Mouse (Mus musculus) liver, embryonic 14.5 days (tissue): Measurements from ENCODE around the gene Klhl10.

Experiments used
- CTCF ChIP-seq: IDR thresholded peaks from 2 replicates; pipeline ENCODE4 v1.5.1; 2016; ENCODE audit warnings: antibody characterized with exemption, low read depth, control low read depth
- EP300 ChIP-seq: IDR thresholded peaks from 2 replicates; pipeline ENCODE4 v1.6.1; 2016; ENCODE audit warnings: antibody characterized with exemption, low read depth

DNA sequence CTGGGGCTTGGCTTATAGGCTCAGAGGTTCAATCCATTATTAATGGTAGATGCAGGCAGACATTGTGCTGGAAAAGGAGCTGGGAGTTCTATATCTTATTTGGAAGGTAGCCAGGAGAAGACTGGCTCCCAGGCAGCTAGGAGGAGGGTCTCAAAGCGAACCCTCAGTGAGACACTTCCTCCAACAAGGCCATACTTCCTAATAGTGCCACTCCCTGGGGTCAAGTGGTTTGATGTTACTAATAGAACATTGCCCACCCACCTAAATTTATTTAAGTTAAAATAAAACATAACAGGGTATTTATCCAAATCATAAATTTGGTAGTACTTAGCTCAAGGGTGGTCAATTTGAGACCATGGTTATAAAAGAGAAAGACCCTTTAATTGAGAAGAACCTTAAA lies 24.1 kb downstream of the Klhl10 start:
- no peak for TF ChIP-seq CTCF
- no peak for TF ChIP-seq EP300
